Mouse (Mus musculus) heart, adult 2 months (tissue): ENCODE data around the gene Uimc1. TPM values are rescaled to one million over a fixed set of nuclear protein-coding genes. Genes with fewer than 3 reads are reported as not detected.

ENCODE experiments used
- DNase-seq, 2 experiments: peaks; one replicate each; pipeline ENCODE4 v3.0.0; 2021
- H3K27ac ChIP-seq: fragments of 200-600 bp; 2 replicates; pipeline ENCODE4 v1.8.1; 2022
- H3K27me3 ChIP-seq: fragments of 200-500 bp; 2 replicates; pipeline ENCODE4 v1.6.1; 2012; ENCODE audit warnings: mild to moderate bottlenecking, low read length, inconsistent platforms, mixed read lengths; ENCODE audit not compliant: control insufficient read depth, insufficient read depth
- H3K36me3 ChIP-seq: fragments of 200-500 bp; 2 replicates; pipeline ENCODE4 v1.6.1; 2012; ENCODE audit warnings: low read length, inconsistent platforms; ENCODE audit not compliant: control insufficient read depth, insufficient read depth
- H3K4me1 ChIP-seq: fragments of 200-500 bp; 2 replicates; pipeline ENCODE4 v1.6.1; 2011; ENCODE audit warnings: low read length; ENCODE audit not compliant: control insufficient read depth, insufficient read depth
- H3K4me3 ChIP-seq: fragments of 200-600 bp; 2 replicates; pipeline ENCODE4 v1.8.1; 2022
- H3K79me2 ChIP-seq: fragments of 200-500 bp; replicated peaks from 2 replicates; pipeline ENCODE4 v1.6.1; 2012; ENCODE audit warnings: mild to moderate bottlenecking, inconsistent platforms, low read length, moderate library complexity, mixed read lengths; ENCODE audit not compliant: control insufficient read depth, insufficient read depth
- H3K9ac ChIP-seq: fragments of 200-500 bp; 2 replicates; pipeline ENCODE4 v1.6.1; 2012; ENCODE audit warnings: low read depth, mild to moderate bottlenecking, control low read depth, inconsistent platforms, low read length, mixed read lengths
- CTCF ChIP-seq: fragments of 200-600 bp; IDR thresholded peaks from 2 replicates; pipeline ENCODE4 v1.8.1; 2022; ENCODE audit warnings: antibody characterized with exemption, mild to moderate bottlenecking, moderate library complexity
- EP300 ChIP-seq: fragments of 200-500 bp; IDR thresholded peaks from 2 replicates; pipeline ENCODE4 v1.6.1; 2011; ENCODE audit warnings: low read depth, low read length, control low read depth; ENCODE audit not compliant: insufficient read depth
- POLR2A ChIP-seq: fragments of 200-500 bp; IDR thresholded peaks from 2 replicates; pipeline ENCODE4 v1.6.1; 2011; ENCODE audit warnings: mild to moderate bottlenecking, low read depth, low read length, control low read depth; ENCODE audit not compliant: insufficient read depth
- WGBS: fragments of 180-500 bp; shearing (Covaris S2); methylation state at CpG from one replicate; pipeline ENCODE4 v1.1.7; 2018; 5-methylcytosine and 5-hydroxymethylcytosine counted together
- intact Hi-C: fragments of 180-260 bp; cut with DNase I; formaldehyde crosslinking; loops from one replicate; pipeline ENCODE4 v1.15.1; 2025
- long read RNA-seq: library from polyadenylated mRNA; stranded (forward); transcript quantifications from one replicate; pipeline ENCODE4 v2.0.0, GENCODE M21; 2021
- polyA plus RNA-seq: library from polyadenylated mRNA; depleted of rRNA; stranded (reverse); fragments of >200 nt; gene quantifications from 2 replicates; pipeline ENCODE4 v1.2.3, GENCODE M21; 2012; rRNA removed
- total RNA-seq, 2 experiments: library from RNA; stranded (reverse); gene quantifications; 2 replicates each; pipeline ENCODE4 v1.2.3; 2021

The Uimc1 gene
- total RNA-seq (10 to 100 TPM; 20.3 to 20.5 TPM), polyA plus RNA-seq (9.9 and 11.0 TPM in 2 replicates)
- long read RNA-seq, transcript Uimc1-201 (15 exons, 2,931 nt), result major isoform, 15 of 20 reads
- long read RNA-seq, partial matches to known transcripts, result 1 of 20 reads
- long read RNA-seq, other reads (novel, unspliced or antisense), result 1 of 20 reads

- Histone ChIP-seq H3K79me2 (no peaks in the 10 kb centered on the region), H3K27me3 (no peaks in the 10 kb centered on the region), H3K4me1 (peaks cover 3% of the 10 kb centered on the region), H3K4me3 (peak within 1 kb of the TSS; percentile 82), H3K36me3 (no peaks in the 10 kb centered on the region), H3K9ac (peak within 1 kb of the TSS; percentile 99), H3K27ac (peak within 1 kb of the TSS; percentile 88)
- under 1% methylated on average over 78 of the region's 81 CpGs for WGBS
- peak; percentile 87 to 90 for DNase-seq
- peak; percentile 66 for TF ChIP-seq CTCF
- no peak for TF ChIP-seq EP300
- TF ChIP-seq POLR2A, result peak; percentile 74
- intact Hi-C loops, result loop anchor here (10.0 kb wide), 1 partner anchor 225 kb away; the partner anchor contains the start of genes Mxd3, Prelid1 and Rab24
Measured at GRCm38 (mm10) chr13:55099726-55100478, at the start of gene Uimc1. TSS of gene Uimc1 (minus strand) at chr13:55100300.

GRCm38 (mm10) chr13:55140271-55140670 is 40.2 kb upstream of the Uimc1 start:
- no peaks in the 10 kb centered on the region for H3K4me1 ChIP-seq
- H3K79me2 ChIP-seq, result no peaks in the 10 kb centered on the region
- no peak overlapping the region for H3K27ac ChIP-seq
- no peak overlapping the region for H3K9ac ChIP-seq
- no peak overlapping the region for H3K4me3 ChIP-seq
- no peak for DNase-seq
- intact Hi-C loops, result no loop called here
- TF ChIP-seq POLR2A (no peak), EP300 (no peak)
- 83% methylated on average over 2 of the region's 2 CpGs for WGBS
- no peaks in the 10 kb centered on the region; the same call in 1 of the 2 replicates for H3K27me3 ChIP-seq
- no peaks in the 10 kb centered on the region for H3K36me3 ChIP-seq

- peak; percentile 85 for TF ChIP-seq CTCF
- TF ChIP-seq POLR2A, result no peak
- no peak for TF ChIP-seq EP300
- no peaks in the 10 kb centered on the region for H3K36me3 ChIP-seq
- H3K79me2 ChIP-seq, result no peaks in the 10 kb centered on the region
- no peak overlapping the region for H3K27ac ChIP-seq
- H3K9ac ChIP-seq, result no peak overlapping the region
- intact Hi-C loops, result no loop called here
- H3K4me3 ChIP-seq, result no peak overlapping the region
- no peaks in the 10 kb centered on the region for H3K4me1 ChIP-seq
- DNase-seq, result peak in 1 of 2 experiments; percentile 10
- WGBS, result 15% methylated on average over 5 of the region's 5 CpGs
- no peaks in the 10 kb centered on the region for H3K27me3 ChIP-seq
Measured at GRCm38 (mm10) chr13:55135382-55135781, 35.3 kb upstream of the Uimc1 start.

GRCm38 (mm10) chr13:55133448-55133847 is 33.3 kb upstream of the Uimc1 start, which contains the start of gene Gm17617:
TSS of gene Gm17617 (minus strand) at chr13:55133548.
- intact Hi-C loops, result no loop called here
- H3K79me2 ChIP-seq, result no peaks in the 10 kb centered on the region
- no peak within 1 kb of the TSS for H3K9ac ChIP-seq
- TF ChIP-seq EP300 (no peak), CTCF (no peak), POLR2A (no peak)
- no peak for DNase-seq
- 93% methylated on average over 2 of the region's 2 CpGs for WGBS
- H3K4me3 ChIP-seq, result no peak within 1 kb of the TSS
- H3K4me1 ChIP-seq, result no peaks in the 10 kb centered on the region
- no peak within 1 kb of the TSS for H3K27ac ChIP-seq
- H3K27me3 ChIP-seq, result no peaks in the 10 kb centered on the region
- H3K36me3 ChIP-seq, result no peaks in the 10 kb centered on the region

GRCm38 (mm10) chr13:55124903-55125302 is 24.8 kb upstream of the Uimc1 start:
- no peaks in the 10 kb centered on the region for H3K4me1 ChIP-seq
- H3K27me3 ChIP-seq, result no peaks in the 10 kb centered on the region
- H3K36me3 ChIP-seq, result no peaks in the 10 kb centered on the region
- no peaks in the 10 kb centered on the region for H3K79me2 ChIP-seq
- DNase-seq, result no peak
- H3K4me3 ChIP-seq, result no peak overlapping the region
- no peak for TF ChIP-seq EP300
- intact Hi-C loops, result no loop called here
- no peak overlapping the region for H3K9ac ChIP-seq
- 66% methylated on average over 6 of the region's 6 CpGs for WGBS
- H3K27ac ChIP-seq, result no peak overlapping the region

- H3K27ac ChIP-seq, result no peak overlapping the region
- no peaks in the 10 kb centered on the region for H3K36me3 ChIP-seq
- intact Hi-C loops, result no loop called here
- DNase-seq, result no peak
- 0 out of 2 replicates have a peak, but pooled peaks cover 2% of the 10 kb centered on the region for H3K79me2 ChIP-seq
- H3K4me3 ChIP-seq, result no peak overlapping the region
- TF ChIP-seq EP300, result no peak
- no peak for TF ChIP-seq POLR2A
- no peak for TF ChIP-seq CTCF
- H3K4me1 ChIP-seq, result no peaks in the 10 kb centered on the region
- H3K9ac ChIP-seq, result no peak overlapping the region
- H3K27me3 ChIP-seq, result no peaks in the 10 kb centered on the region
- 59% methylated on average over 6 of the region's 6 CpGs for WGBS
Measured at GRCm38 (mm10) chr13:55114375-55114774, 14.3 kb upstream of the Uimc1 start.
